Mouse (Mus musculus) forebrain, embryonic 10.5 days (tissue): Measurements from ENCODE around the gene Alg3. TPM values are rescaled to one million over a fixed set of nuclear protein-coding genes. Genes with fewer than 3 reads are reported as not detected.

Experiments used
- DNase-seq: peaks from one replicate; pipeline ENCODE4 v3.0.0-alpha.2; 2017; ENCODE audit warnings: low spot score; ENCODE audit errors: extremely low spot score
- H3K27ac ChIP-seq: fragments of 300-500 bp; sonication (generic); 2 replicates; pipeline ENCODE4 v1.5.1; 2016; ENCODE audit warnings: mild to moderate bottlenecking
- H3K27me3 ChIP-seq: fragments of 300-500 bp; sonication (generic); 2 replicates; pipeline ENCODE4 v1.6.1; 2016; ENCODE audit warnings: mild to moderate bottlenecking; ENCODE audit not compliant: poor library complexity, severe bottlenecking
- H3K36me3 ChIP-seq: fragments of 300-500 bp; sonication (generic); replicated peaks from 2 replicates; pipeline ENCODE4 v1.6.1; 2016; ENCODE audit warnings: mild to moderate bottlenecking, moderate library complexity
- H3K4me1 ChIP-seq: fragments of 300-500 bp; sonication (generic); 2 replicates; pipeline ENCODE4 v1.6.1; 2016
- H3K4me3 ChIP-seq: fragments of 300-500 bp; sonication (generic); 2 replicates; pipeline ENCODE4 v1.5.1; 2016; ENCODE audit warnings: mild to moderate bottlenecking, moderate library complexity
- H3K9me3 ChIP-seq: fragments of 300-500 bp; sonication (generic); 2 replicates; pipeline ENCODE4 v1.6.1; 2016; ENCODE audit warnings: mild to moderate bottlenecking, moderate library complexity
- WGBS: fragments of 180-500 bp; shearing (Covaris S2); methylation state at CpG from one replicate; pipeline ENCODE4 v1.1.7; 2016; 5-methylcytosine and 5-hydroxymethylcytosine counted together
- polyA plus RNA-seq: library from polyadenylated mRNA; unstranded; fragments of >200 nt; fragmentation: Nextera tagmentation; extraction: Ambion mirVana; gene quantifications from 2 replicates; pipeline ENCODE4 v1.2.1, GENCODE M21; 2016

Alg3 gene
- polyA plus RNA-seq = 61.9 and 62.6 TPM in 2 replicates

GRCm38 (mm10) chr16:20611357-20612227 is at the start of gene Alg3, which contains the start of the genes Eef1akmt4 and Gm49333:
Gene Alg3 (minus strand): TSS chr16:20611735.
Gene Eef1akmt4 (plus strand): TSS chr16:20611593.
Gene Gm49333 (plus strand): TSS chr16:20611610.
- Histone ChIP-seq H3K9me3 (no peaks in the 10 kb centered on the region), H3K4me3 (peak within 1 kb of the TSS; percentile 90), H3K27me3 (no peaks in the 10 kb centered on the region), H3K4me1 (peaks cover 43% of the 10 kb centered on the region), H3K36me3 (peaks cover 48% of the 10 kb centered on the region), H3K27ac (peak within 1 kb of the TSS; percentile 97)
- peak; percentile 90 for DNase-seq
- 3% methylated on average over 41 of the region's 41 CpGs for WGBS

GRCm38 (mm10) chr16:20657661-20658060 is 46.1 kb upstream of the Alg3 start:
- no peak overlapping the region for H3K27ac ChIP-seq

GRCm38 (mm10) chr16:20653315-20653714 is 41.8 kb upstream of the Alg3 start:
- peaks cover 16% of the 10 kb centered on the region for H3K4me1 ChIP-seq
- H3K27me3 ChIP-seq = no peaks in the 10 kb centered on the region
- no peak overlapping the region for H3K27ac ChIP-seq
- peak overlapping the region; percentile 72; the same call in 1 of the 2 replicates for H3K4me3 ChIP-seq
- no peak for DNase-seq
- no peaks in the 10 kb centered on the region for H3K9me3 ChIP-seq
- H3K36me3 ChIP-seq = peaks cover 50% of the 10 kb centered on the region
- 70% methylated on average over 2 of the region's 2 CpGs for WGBS

More at GRCm38 (mm10) chr16:20657661-20658060, 46.1 kb upstream of the Alg3 start:
- Histone ChIP-seq H3K27me3 (no peaks in the 10 kb centered on the region), H3K9me3 (no peaks in the 10 kb centered on the region), H3K4me3 (no peak overlapping the region), H3K36me3 (peaks cover 93% of the 10 kb centered on the region), H3K4me1 (peaks cover 6% of the 10 kb centered on the region)
- DNase-seq = no peak
- 90% methylated on average over 4 of the region's 4 CpGs for WGBS

GRCm38 (mm10) chr16:20651947-20652310 is 40.4 kb upstream of the Alg3 start:
- peaks cover 16% of the 10 kb centered on the region for H3K4me1 ChIP-seq
- peaks cover 36% of the 10 kb centered on the region for H3K36me3 ChIP-seq
- peak overlapping the region; percentile 90 for H3K27ac ChIP-seq
- no peak for DNase-seq
- 11% methylated on average over 12 of the region's 12 CpGs for WGBS
- peak overlapping the region; percentile 72 for H3K4me3 ChIP-seq
- H3K27me3 ChIP-seq = no peaks in the 10 kb centered on the region
- no peaks in the 10 kb centered on the region for H3K9me3 ChIP-seq

GRCm38 (mm10) chr16:20651076-20651946 is 39.8 kb upstream of the Alg3 start, which contains the start of gene Psmd2:
Gene Psmd2 (plus strand): TSS chr16:20651652.
- Histone ChIP-seq H3K4me1 (peaks cover 16% of the 10 kb centered on the region), H3K9me3 (no peaks in the 10 kb centered on the region), H3K4me3 (peak within 1 kb of the TSS; percentile 72), H3K36me3 (peaks cover 30% of the 10 kb centered on the region), H3K27ac (peak within 1 kb of the TSS; percentile 90), H3K27me3 (no peaks in the 10 kb centered on the region)
- 2% methylated on average over 46 of the region's 46 CpGs for WGBS
- DNase-seq = peak; percentile 95

- DNase-seq = no peak
- Histone ChIP-seq H3K4me1 (peaks cover 4% of the 10 kb centered on the region; the same call in 1 of the 2 replicates), H3K27me3 (no peaks in the 10 kb centered on the region), H3K4me3 (no peak overlapping the region), H3K9me3 (no peaks in the 10 kb centered on the region), H3K27ac (no peak overlapping the region), H3K36me3 (no peaks in the 10 kb centered on the region)
- 89% methylated on average over 7 of the region's 7 CpGs for WGBS
These were observed 32.4 kb upstream of the Alg3 start for GRCm38 (mm10) chr16:20643911-20644310.

- Histone ChIP-seq H3K27ac (no peak overlapping the region), H3K36me3 (no peaks in the 10 kb centered on the region), H3K9me3 (no peaks in the 10 kb centered on the region), H3K4me3 (no peak overlapping the region), H3K27me3 (no peaks in the 10 kb centered on the region), H3K4me1 (peaks cover 4% of the 10 kb centered on the region; the same call in 1 of the 2 replicates)
- DNase-seq = peak; percentile 65
- under 1% methylated on average over 8 of the region's 8 CpGs for WGBS
These were observed 30.6 kb upstream of the Alg3 start for GRCm38 (mm10) chr16:20642161-20642560.

GRCm38 (mm10) chr16:20638367-20638766 is 26.8 kb upstream of the Alg3 start:
- H3K9me3 ChIP-seq = no peaks in the 10 kb centered on the region
- 87% methylated on average over 8 of the region's 8 CpGs for WGBS
- no peak for DNase-seq
- H3K27me3 ChIP-seq = no peaks in the 10 kb centered on the region
- H3K36me3 ChIP-seq = no peaks in the 10 kb centered on the region
- peaks cover 4% of the 10 kb centered on the region; the same call in 1 of the 2 replicates for H3K4me1 ChIP-seq
- no peak overlapping the region for H3K4me3 ChIP-seq
- no peak overlapping the region for H3K27ac ChIP-seq

- H3K36me3 ChIP-seq = peaks cover 4% of the 10 kb centered on the region
- 91% methylated on average over 8 of the region's 8 CpGs for WGBS
These were observed 25.9 kb upstream of the Alg3 start for GRCm38 (mm10) chr16:20637410-20637809.

GRCm38 (mm10) chr16:20629731-20630634 is 18.4 kb upstream of the Alg3 start, which contains the start of gene Ece2:
Gene Ece2 (plus strand): TSS chr16:20629828.
- peak within 1 kb of the TSS; percentile 71 for H3K4me3 ChIP-seq
- H3K9me3 ChIP-seq = no peaks in the 10 kb centered on the region
- H3K4me1 ChIP-seq = peaks cover 15% of the 10 kb centered on the region
- H3K36me3 ChIP-seq = peaks cover 5% of the 10 kb centered on the region
- WGBS = 8% methylated on average over 54 of the region's 54 CpGs
- peaks cover 31% of the 10 kb centered on the region for H3K27me3 ChIP-seq
- peak within 1 kb of the TSS; percentile 89 for H3K27ac ChIP-seq
- peak; percentile 35 for DNase-seq

More at GRCm38 (mm10) chr16:20637410-20637809, 25.9 kb upstream of the Alg3 start:
- no peaks in the 10 kb centered on the region for H3K27me3 ChIP-seq
- peaks cover 4% of the 10 kb centered on the region; the same call in 1 of the 2 replicates for H3K4me1 ChIP-seq
- H3K9me3 ChIP-seq = no peaks in the 10 kb centered on the region
- H3K4me3 ChIP-seq = no peak overlapping the region
- H3K27ac ChIP-seq = no peak overlapping the region
- no peak for DNase-seq

- DNase-seq = no peak
- WGBS = 63% methylated on average over 11 of the region's 11 CpGs
- peak overlapping the region; percentile 71; the same call in 1 of the 2 replicates for H3K4me3 ChIP-seq
These were observed 17.4 kb upstream of the Alg3 start for GRCm38 (mm10) chr16:20628871-20629391.

More at GRCm38 (mm10) chr16:20628871-20629391, 17.4 kb upstream of the Alg3 start:
- Histone ChIP-seq H3K4me1 (peaks cover 15% of the 10 kb centered on the region), H3K9me3 (no peaks in the 10 kb centered on the region), H3K36me3 (peaks cover 5% of the 10 kb centered on the region), H3K27me3 (peaks cover 31% of the 10 kb centered on the region), H3K27ac (no peak overlapping the region)
